Mouse (Mus musculus) liver, embryonic 16.5 days (tissue): ENCODE results near the gene Wnk1. TPM values are rescaled to one million over a fixed set of nuclear protein-coding genes. Genes with fewer than 3 reads are reported as not detected.

Experiments used
- ATAC-seq: fragments of 200-750 bp; cut with Nextera tagmentation; 2 replicates; pipeline ENCODE4 v1.8.0; 2017; ENCODE audit warnings: low read depth, mild to moderate bottlenecking, moderate number of reproducible peaks, moderate library complexity
- H3K27ac ChIP-seq: fragments of 300-500 bp; sonication (generic); 2 replicates; pipeline ENCODE4 v1.5.1; 2014; ENCODE audit warnings: mild to moderate bottlenecking, low read length
- H3K27me3 ChIP-seq: fragments of 300-500 bp; sonication (generic); 2 replicates; pipeline ENCODE4 v1.6.1; 2014; ENCODE audit warnings: low read depth, low read length, mixed read lengths; ENCODE audit not compliant: control insufficient read depth, insufficient read depth
- H3K36me3 ChIP-seq: fragments of 300-500 bp; sonication (generic); 2 replicates; pipeline ENCODE4 v1.6.1; 2014; ENCODE audit warnings: mild to moderate bottlenecking; ENCODE audit not compliant: control insufficient read depth, insufficient read depth
- H3K4me1 ChIP-seq: fragments of 300-500 bp; sonication (generic); 2 replicates; pipeline ENCODE4 v1.6.1; 2014; ENCODE audit warnings: low read depth, low read length, mixed read lengths; ENCODE audit not compliant: control insufficient read depth
- H3K4me2 ChIP-seq: fragments of 300-500 bp; sonication (generic); 2 replicates; pipeline ENCODE4 v1.6.1; 2014; ENCODE audit warnings: low read depth, low read length, mixed read lengths
- H3K4me3 ChIP-seq: fragments of 300-500 bp; sonication (generic); 2 replicates; pipeline ENCODE4 v1.5.1; 2014; ENCODE audit warnings: low read depth, mild to moderate bottlenecking, low read length
- H3K9ac ChIP-seq: fragments of 300-500 bp; sonication (generic); 2 replicates; pipeline ENCODE4 v1.6.1; 2014; ENCODE audit warnings: low read depth, low read length
- H3K9me3 ChIP-seq: fragments of 300-500 bp; sonication (generic); replicated peaks from 2 replicates; pipeline ENCODE4 v1.6.1; 2016; ENCODE audit warnings: low read length; ENCODE audit not compliant: control insufficient read depth
- WGBS: fragments of 180-500 bp; shearing (Covaris S2); extraction: QIAGEN DNeasy Blood & Tissue Kit; methylation state at CpG from one replicate; pipeline ENCODE4 v1.1.7; 2014; ENCODE audit not compliant: insufficient replicate concordance; 5-methylcytosine and 5-hydroxymethylcytosine counted together
- polyA plus RNA-seq: library from polyadenylated mRNA; unstranded; fragments of >200 nt; fragmentation: Nextera tagmentation; extraction: Ambion mirVana; gene quantifications from 2 replicates; pipeline ENCODE4 v1.2.1, GENCODE M21; 2015

Wnk1 gene
- polyA plus RNA-seq, 1 experiment from 2014 or later, result 28.8 TPM

GRCm38 (mm10) chr6:120047705-120048292 lies 9.3 kb upstream of the Wnk1 start:
- Histone ChIP-seq H3K27ac (no peak overlapping the region), H3K27me3 (no peaks in the 10 kb centered on the region), H3K4me3 (no peak overlapping the region), H3K4me1 (no peaks in the 10 kb centered on the region; the same call in 1 of the 2 replicates), H3K36me3 (no peaks in the 10 kb centered on the region), H3K9ac (no peak overlapping the region), H3K9me3 (no peaks in the 10 kb centered on the region), H3K4me2 (no peak overlapping the region)
- no peak for ATAC-seq
- WGBS, result 44% methylated on average over 7 of the region's 7 CpGs

GRCm38 (mm10) chr6:120045406-120045805 lies 6.9 kb upstream of the Wnk1 start:
- 61% methylated on average over 4 of the region's 4 CpGs for WGBS
- H3K4me2 ChIP-seq, result no peak overlapping the region
- no peaks in the 10 kb centered on the region for H3K9me3 ChIP-seq
- no peaks in the 10 kb centered on the region for H3K36me3 ChIP-seq
- H3K4me3 ChIP-seq, result no peak overlapping the region
- no peaks in the 10 kb centered on the region for H3K27me3 ChIP-seq
- H3K4me1 ChIP-seq, result no peaks in the 10 kb centered on the region; the same call in 1 of the 2 replicates
- no peak for ATAC-seq
- no peak overlapping the region for H3K27ac ChIP-seq
- no peak overlapping the region for H3K9ac ChIP-seq

GRCm38 (mm10) chr6:120042632-120043220 lies 4.3 kb upstream of the Wnk1 start:
- no peak for ATAC-seq
- H3K36me3 ChIP-seq, result no peaks in the 10 kb centered on the region
- 24% methylated on average over 1 of the region's 1 CpGs for WGBS
- H3K27me3 ChIP-seq, result no peaks in the 10 kb centered on the region
- peak overlapping the region; percentile 41 for H3K27ac ChIP-seq
- H3K4me3 ChIP-seq, result no peak overlapping the region
- no peaks in the 10 kb centered on the region for H3K9me3 ChIP-seq
- no peaks in the 10 kb centered on the region; the same call in 1 of the 2 replicates for H3K4me1 ChIP-seq
- no peak overlapping the region for H3K4me2 ChIP-seq
- H3K9ac ChIP-seq, result no peak overlapping the region

- Histone ChIP-seq H3K36me3 (no peaks in the 10 kb centered on the region), H3K9me3 (no peaks in the 10 kb centered on the region), H3K27me3 (no peaks in the 10 kb centered on the region), H3K9ac (no peak overlapping the region), H3K4me3 (no peak overlapping the region), H3K4me2 (no peak overlapping the region), H3K27ac (no peak overlapping the region), H3K4me1 (no peaks in the 10 kb centered on the region; the same call in 1 of the 2 replicates)
- 86% methylated on average over 4 of the region's 4 CpGs for WGBS
- ATAC-seq, result no peak
Measured at GRCm38 (mm10) chr6:120040557-120040857, 2.0 kb upstream of the Wnk1 start.

GRCm38 (mm10) chr6:120039668-120040556 lies 1.4 kb upstream of the Wnk1 start:
- ATAC-seq, result peak; percentile 12
- Histone ChIP-seq H3K4me3 (peak overlapping the region; percentile 99), H3K27me3 (no peaks in the 10 kb centered on the region), H3K36me3 (0 out of 2 replicates have a peak, but pooled peaks cover 2% of the 10 kb centered on the region), H3K4me2 (peak overlapping the region; percentile 89), H3K9ac (peak overlapping the region; percentile 54), H3K9me3 (no peaks in the 10 kb centered on the region), H3K4me1 (peaks cover 2% of the 10 kb centered on the region; the same call in 1 of the 2 replicates), H3K27ac (peak overlapping the region; percentile 95)
- under 1% methylated on average over 24 of the region's 24 CpGs for WGBS

GRCm38 (mm10) chr6:120039256-120039563 lies 738 bp upstream of the Wnk1 start:
- 0 out of 2 replicates have a peak, but pooled peaks cover 3% of the 10 kb centered on the region for H3K36me3 ChIP-seq
- peaks cover 3% of the 10 kb centered on the region; the same call in 1 of the 2 replicates for H3K4me1 ChIP-seq
- peak overlapping the region; percentile 99 for H3K4me3 ChIP-seq
- peak overlapping the region; percentile 95 for H3K27ac ChIP-seq
- ATAC-seq, result no peak
- H3K9me3 ChIP-seq, result no peaks in the 10 kb centered on the region
- H3K4me2 ChIP-seq, result peak overlapping the region; percentile 89
- peak overlapping the region; percentile 54 for H3K9ac ChIP-seq
- WGBS, result under 1% methylated on average over 9 of the region's 9 CpGs
- H3K27me3 ChIP-seq, result no peaks in the 10 kb centered on the region

GRCm38 (mm10) chr6:120037636-120038365 lies 671 bp downstream of the Wnk1 start:
- WGBS, result under 1% methylated on average over 75 of the region's 85 CpGs
- Histone ChIP-seq H3K4me2 (peak overlapping the region; percentile 73), H3K9ac (peak overlapping the region; percentile 99), H3K27me3 (no peaks in the 10 kb centered on the region), H3K4me1 (peaks cover 5% of the 10 kb centered on the region; the same call in 1 of the 2 replicates), H3K36me3 (0 out of 2 replicates have a peak, but pooled peaks cover 3% of the 10 kb centered on the region), H3K4me3 (peak overlapping the region; percentile 99), H3K9me3 (no peaks in the 10 kb centered on the region), H3K27ac (peak overlapping the region; percentile 100)
- peak; percentile 85 for ATAC-seq

- H3K27me3 ChIP-seq, result no peaks in the 10 kb centered on the region
- no peak for ATAC-seq
- peak overlapping the region; percentile 100 for H3K27ac ChIP-seq
- no peaks in the 10 kb centered on the region for H3K9me3 ChIP-seq
- H3K4me2 ChIP-seq, result peak overlapping the region; percentile 73
- 0 out of 2 replicates have a peak, but pooled peaks cover 5% of the 10 kb centered on the region for H3K36me3 ChIP-seq
- under 1% methylated on average over 51 of the region's 51 CpGs for WGBS
- peaks cover 9% of the 10 kb centered on the region; the same call in 1 of the 2 replicates for H3K4me1 ChIP-seq
- H3K9ac ChIP-seq, result peak overlapping the region; percentile 99
- peak overlapping the region; percentile 99 for H3K4me3 ChIP-seq
Measured at GRCm38 (mm10) chr6:120037004-120037635, 1.4 kb downstream of the Wnk1 start.
